Mouse (Mus musculus): ENCODE measurements around the gene Dennd4a.

- TF ChIP-seq CTCF (IDR thresholded peaks at IDR 0.05; ENCODE audit: low read depth, low read length) (no peak), TAL1 (conservative IDR thresholded peaks at IDR 0.05; ENCODE audit: low read depth, low read length) (no peak), POLR2AphosphoS5 (IDR thresholded peaks at IDR 0.05; ENCODE audit: insufficient replicate concordance, low read depth, low read length) (no peak), GATA1 (IDR thresholded peaks at IDR 0.05; ENCODE audit: borderline replicate concordance, low read length) (no peak), GATA2 (IDR thresholded peaks at IDR 0.05; ENCODE audit: borderline replicate concordance, low read depth, low read length) (no peak)
These were observed 27.6 kb upstream of the Dennd4a start for GRCm38 (mm10) chr9:64783511-64783910.
